Mouse (Mus musculus) bone marrow, adult 2 months (tissue): ENCODE data around the gene Olfr1113. TPM values are rescaled to one million over a fixed set of nuclear protein-coding genes. Genes with fewer than 3 reads are reported as not detected.
"Not testable (repeated sequence)": the region's sequence is repeated elsewhere in the genome, so short reads cannot be mapped to it uniquely, and the experiment has no call there.

Experiments used
- H3K27ac ChIP-seq: fragments of 200-500 bp; 2 replicates; pipeline ENCODE4 v1.5.1; 2012; ENCODE audit warnings: low read depth, mild to moderate bottlenecking, control low read depth, inconsistent platforms, low read length; ENCODE audit not compliant: control insufficient read depth, poor library complexity, insufficient read depth
- H3K4me1 ChIP-seq: fragments of 200-500 bp; 2 replicates; pipeline ENCODE4 v1.6.1; 2011; ENCODE audit warnings: low read length; ENCODE audit not compliant: control insufficient read depth, insufficient read depth
- H3K4me3 ChIP-seq: fragments of 200-500 bp; replicated peaks from 2 replicates; pipeline ENCODE3; 2011; ENCODE audit warnings: mild to moderate bottlenecking, low read depth, low read length, control low read depth; ENCODE audit not compliant: control insufficient read depth
- CTCF ChIP-seq: fragments of 200-500 bp; IDR thresholded peaks from 2 replicates; pipeline ENCODE4 v1.5.1; 2011; ENCODE audit warnings: low read length, control low read depth; ENCODE audit not compliant: control insufficient read depth, insufficient read depth
- POLR2A ChIP-seq: fragments of 200-500 bp; IDR thresholded peaks from 2 replicates; pipeline ENCODE4 v1.6.1; 2011; ENCODE audit warnings: low read depth, mild to moderate bottlenecking, control low read depth, low read length, borderline replicate concordance; ENCODE audit not compliant: control insufficient read depth
- WGBS: fragments of 180-500 bp; shearing (Covaris S2); methylation state at CpG from one replicate; pipeline ENCODE4 v1.1.7; 2018; 5-methylcytosine and 5-hydroxymethylcytosine counted together
- polyA plus RNA-seq: library from polyadenylated mRNA; stranded (reverse); fragments of >200 nt; gene quantifications from 2 replicates; pipeline ENCODE4 v1.2.4, GENCODE M21; 2011; ENCODE audit warnings: low replicate concordance; ENCODE audit not compliant: missing spikeins, insufficient read depth, insufficient read length

Olfr1113 gene
- not detected in 2 replicates for polyA plus RNA-seq

- WGBS: 73% methylated on average over 2 of the region's 2 CpGs
- H3K4me3 ChIP-seq: no peak within 1 kb of the TSS
- TF ChIP-seq POLR2A (no peak), CTCF (no peak)
These were observed at the start of gene Olfr1113 for GRCm38 (mm10) chr2:87208670-87209069. Olfr1113 (plus strand) TSS chr2:87208970.

GRCm38 (mm10) chr2:87167731-87168130, 41.0 kb upstream of the Olfr1113 start:
- not testable (repeated sequence) for H3K4me3 ChIP-seq, H3K4me1 ChIP-seq, H3K27ac ChIP-seq
- WGBS: 61% methylated on average over 2 of the region's 2 CpGs

More at GRCm38 (mm10) chr2:87208670-87209069, at the start of gene Olfr1113:
- Histone ChIP-seq H3K27ac (no peak within 1 kb of the TSS), H3K4me1 (no peaks in the 10 kb centered on the region)

GRCm38 (mm10) chr2:87187498-87187897, 21.3 kb upstream of the Olfr1113 start, which contains the start of gene Olfr1112:
Olfr1112 (plus strand) TSS chr2:87187798.
- no peak for TF ChIP-seq POLR2A
- no peak for TF ChIP-seq CTCF
- Histone ChIP-seq H3K4me1 (no peaks in the 10 kb centered on the region), H3K27ac (no peak within 1 kb of the TSS), H3K4me3 (no peak within 1 kb of the TSS)
- 69% methylated on average over 1 of the region's 1 CpGs for WGBS

GRCm38 (mm10) chr2:87247713-87248112, 38.9 kb downstream of the Olfr1113 start, which contains the start of gene Olfr1115:
Olfr1115 (plus strand) TSS chr2:87248013.
- no peak within 1 kb of the TSS for H3K27ac ChIP-seq
- no peaks in the 10 kb centered on the region for H3K4me1 ChIP-seq
- TF ChIP-seq CTCF: no peak
- TF ChIP-seq POLR2A: no peak
- WGBS: 62% methylated on average over 2 of the region's 2 CpGs
- H3K4me3 ChIP-seq: no peak within 1 kb of the TSS

Other genes with a start within 250 kb of the Olfr1113 start
- not detected in 2 replicates for gene Olfr1099, start 248.3 kb upstream of the Olfr1113 start, polyA plus RNA-seq
- gene Olfr1100, start 229.0 kb upstream of the Olfr1113 start, polyA plus RNA-seq: not detected in 2 replicates
- not detected in 2 replicates for gene Olfr1101, start 217.7 kb upstream of the Olfr1113 start, polyA plus RNA-seq
- gene Olfr1102, start 210.6 kb upstream of the Olfr1113 start, polyA plus RNA-seq: not detected in 2 replicates
- gene Olfr1104, start 181.9 kb upstream of the Olfr1113 start, polyA plus RNA-seq: not detected in 2 replicates
- gene Olfr1105, start 172.4 kb upstream of the Olfr1113 start, polyA plus RNA-seq: not detected in 2 replicates
- gene Olfr1106, start 156.7 kb upstream of the Olfr1113 start, polyA plus RNA-seq: not detected in 2 replicates
- gene Olfr1107, start 133.2 kb upstream of the Olfr1113 start, polyA plus RNA-seq: 0.36 TPM in 1 of 2 replicates, not detected in the other
- 1.5 and 2.4 TPM in 2 replicates for gene Olfr1109, start 113.0 kb upstream of the Olfr1113 start, polyA plus RNA-seq
- not detected in 2 replicates for gene Olfr259, start 94.4 kb upstream of the Olfr1113 start, polyA plus RNA-seq
- gene Olfr1110, start 68.7 kb upstream of the Olfr1113 start, polyA plus RNA-seq: not detected in 2 replicates
- not detected in 2 replicates for gene Olfr1111, start 56.3 kb upstream of the Olfr1113 start, polyA plus RNA-seq
- gene Olfr1112, start 21.2 kb upstream of the Olfr1113 start, polyA plus RNA-seq: 1.6 TPM in 1 of 2 replicates, not detected in the other
- not detected in 2 replicates for gene Olfr1115, start 39.0 kb downstream of the Olfr1113 start, polyA plus RNA-seq
- gene Olfr1116, start 58.6 kb downstream of the Olfr1113 start, polyA plus RNA-seq: 0.13 TPM in 1 of 2 replicates, not detected in the other
- not detected in 2 replicates for gene Olfr1118, start 98.6 kb downstream of the Olfr1113 start, polyA plus RNA-seq
- gene Olfr1120, start 145.8 kb downstream of the Olfr1113 start, polyA plus RNA-seq: not detected in 2 replicates
- not detected in 2 replicates for gene Olfr1121, start 160.9 kb downstream of the Olfr1113 start, polyA plus RNA-seq
- gene Olfr1122, start 176.9 kb downstream of the Olfr1113 start, polyA plus RNA-seq: not detected in 2 replicates
- not detected in 2 replicates for gene Olfr1123, start 207.7 kb downstream of the Olfr1113 start, polyA plus RNA-seq
- gene Olfr1124, start 221.3 kb downstream of the Olfr1113 start, polyA plus RNA-seq: 0.79 and 1.2 TPM in 2 replicates
- gene Olfr1126, start 245.0 kb downstream of the Olfr1113 start, polyA plus RNA-seq: not detected in 2 replicates